Mouse (Mus musculus): Measurements from ENCODE around the gene Scp2d1.
"Not testable (repeated sequence)": the region's sequence is repeated elsewhere in the genome, so short reads cannot be mapped to it uniquely, and the experiment has no call there.

Scp2d1 gene

DNA sequence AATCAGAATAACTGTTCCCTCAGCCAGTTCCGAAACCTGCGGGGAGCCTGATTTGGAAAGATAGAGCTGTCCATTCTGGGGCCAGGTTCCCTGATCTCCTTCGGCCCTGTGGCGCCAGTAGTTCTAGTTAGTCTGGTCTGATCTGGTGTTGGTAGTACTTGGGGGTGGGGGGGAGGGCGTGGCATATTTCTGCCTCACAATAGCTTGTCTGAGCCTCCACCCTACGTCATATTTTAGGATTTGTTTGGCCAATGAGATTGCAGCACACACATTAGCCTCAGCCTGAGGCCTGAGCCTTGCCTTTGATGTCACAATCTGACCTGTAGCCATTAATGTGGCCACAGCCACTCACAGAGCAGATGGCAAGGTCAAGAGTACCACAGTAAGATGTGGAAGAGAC, at the start of gene Scp2d1:
TSS of gene Scp2d1 (plus strand) at position 301 of the 400 bp plus-strand sequence.
- DNase-seq (ENCODE audit: low read depth), result not testable (repeated sequence)

DNA sequence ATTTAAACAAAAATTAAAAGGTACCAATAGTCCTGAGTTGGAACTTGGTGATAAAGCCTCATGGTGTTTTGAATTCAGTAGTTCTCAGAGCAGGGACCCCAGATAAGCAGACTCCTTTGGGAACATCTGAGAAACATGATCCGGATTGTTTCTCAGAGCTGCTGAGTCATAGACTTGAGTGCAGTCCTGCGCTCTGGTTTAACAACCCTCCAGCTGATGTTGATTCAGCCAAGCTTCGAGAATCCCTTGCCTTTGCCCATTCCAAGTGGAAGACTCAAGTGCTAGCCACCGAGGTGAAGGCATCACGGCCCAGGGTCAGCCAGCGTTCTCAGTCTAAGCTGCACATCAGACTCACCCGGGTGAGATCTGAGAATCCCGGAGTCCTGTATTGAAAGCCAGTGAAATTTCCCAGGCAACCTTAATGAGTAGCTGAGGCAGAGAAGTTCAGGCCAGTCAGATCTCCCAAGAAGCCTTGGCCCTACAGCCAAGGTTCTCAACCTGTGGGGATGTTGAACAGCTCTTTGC, 48.8 kb upstream of the Scp2d1 start:
- no peak for DNase-seq (ENCODE audit: low read depth)

DNA sequence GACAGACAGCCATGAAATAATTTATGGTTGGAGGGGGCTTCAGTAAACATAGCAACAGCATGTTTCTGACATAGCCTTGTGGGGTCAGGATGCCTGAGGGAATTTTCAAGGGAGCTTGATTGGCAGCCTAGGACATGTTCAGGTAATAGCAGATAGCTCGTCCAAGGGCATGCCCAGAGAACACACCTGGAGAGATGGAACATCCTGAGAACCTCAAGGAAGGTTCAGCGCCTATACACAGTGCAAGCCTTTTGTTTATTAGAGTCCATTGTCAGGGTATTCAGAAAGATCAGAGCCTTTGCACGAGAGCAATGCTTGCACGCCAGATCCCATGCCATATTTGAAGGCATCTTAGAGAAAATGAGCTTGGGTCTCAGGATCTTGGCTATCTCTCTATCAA, 47.8 kb upstream of the Scp2d1 start:
- no peak for DNase-seq (ENCODE audit: low read depth)

DNA sequence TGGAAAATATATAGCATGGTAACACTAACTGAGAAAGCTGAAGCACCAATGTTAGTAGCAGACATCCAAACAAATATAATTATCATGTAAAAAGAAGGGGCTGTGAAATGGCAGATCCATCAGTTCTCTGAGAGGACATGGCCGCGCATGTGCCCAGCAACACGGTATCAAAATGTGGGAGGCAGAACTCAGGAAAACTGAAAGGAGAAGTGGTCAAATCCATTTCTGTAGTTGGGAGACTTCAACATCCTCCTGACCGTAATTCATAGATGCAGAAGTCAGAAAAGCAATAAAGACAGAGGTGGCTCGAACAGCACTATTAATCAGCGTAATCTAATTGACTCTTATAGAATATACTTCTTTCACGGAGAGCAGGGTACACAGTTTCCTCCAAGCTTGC, 44.2 kb upstream of the Scp2d1 start:
- DNase-seq (ENCODE audit: low read depth), result no peak

DNA sequence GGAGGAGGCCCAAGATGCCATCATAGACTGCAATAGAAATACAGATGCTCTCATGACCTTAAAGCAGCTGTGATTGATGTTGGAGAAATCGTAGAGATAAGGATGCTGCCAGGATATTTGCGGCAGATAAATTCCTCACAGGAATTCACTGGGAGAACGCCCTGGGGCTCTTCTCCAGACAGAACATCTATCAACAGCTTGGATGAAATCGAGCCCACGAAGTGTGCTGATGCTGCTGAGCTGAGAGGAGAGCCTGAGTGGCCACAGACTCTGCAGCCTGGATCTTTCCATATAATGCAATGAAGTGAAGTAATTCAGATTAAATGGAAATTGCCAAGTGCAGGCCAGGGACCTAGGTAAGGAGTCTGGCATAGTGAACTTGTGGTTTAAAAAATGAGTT, 42.7 kb upstream of the Scp2d1 start:
- DNase-seq (ENCODE audit: low read depth), result no peak

DNA sequence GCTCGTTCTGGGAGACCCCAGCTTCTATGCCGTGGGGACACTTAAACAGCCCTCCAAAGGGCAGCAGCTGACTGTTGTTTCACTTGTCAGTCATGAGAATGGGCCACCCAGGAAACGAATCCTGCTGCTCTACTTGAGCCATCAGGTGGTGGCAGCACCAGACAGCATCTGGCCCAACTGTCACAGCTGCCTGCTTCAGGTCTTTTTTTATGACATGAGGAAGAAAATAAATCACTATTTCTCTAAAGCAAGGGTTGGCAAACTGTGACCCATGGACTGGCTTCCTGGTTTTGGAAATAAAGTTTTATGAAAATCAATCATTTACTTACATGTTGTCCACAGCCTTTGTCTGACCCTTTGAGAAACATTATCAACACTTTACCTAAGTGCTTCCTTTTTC, 41.6 kb upstream of the Scp2d1 start:
- no peak for DNase-seq (ENCODE audit: low read depth)

DNA sequence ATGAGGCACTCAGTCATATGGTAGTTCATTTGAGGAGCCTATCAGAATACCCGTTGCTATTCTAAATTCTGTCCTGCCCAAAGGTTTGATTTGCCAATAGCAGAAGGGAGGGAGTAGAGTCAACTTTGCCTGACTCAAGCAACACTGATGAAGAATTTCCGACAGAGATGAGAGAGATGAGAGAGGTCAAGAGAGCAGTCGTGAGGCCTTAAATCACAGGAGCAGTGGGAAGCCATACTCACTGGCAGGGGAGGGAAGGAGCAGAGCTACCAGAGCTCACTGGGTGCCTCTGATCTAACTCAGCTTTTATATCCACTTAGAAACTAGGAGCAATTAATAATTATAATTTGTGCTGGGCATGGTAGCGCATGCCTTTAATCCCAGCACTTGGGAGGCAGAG, 41.0 kb upstream of the Scp2d1 start:
- DNase-seq (ENCODE audit: low read depth), result no peak

DNA sequence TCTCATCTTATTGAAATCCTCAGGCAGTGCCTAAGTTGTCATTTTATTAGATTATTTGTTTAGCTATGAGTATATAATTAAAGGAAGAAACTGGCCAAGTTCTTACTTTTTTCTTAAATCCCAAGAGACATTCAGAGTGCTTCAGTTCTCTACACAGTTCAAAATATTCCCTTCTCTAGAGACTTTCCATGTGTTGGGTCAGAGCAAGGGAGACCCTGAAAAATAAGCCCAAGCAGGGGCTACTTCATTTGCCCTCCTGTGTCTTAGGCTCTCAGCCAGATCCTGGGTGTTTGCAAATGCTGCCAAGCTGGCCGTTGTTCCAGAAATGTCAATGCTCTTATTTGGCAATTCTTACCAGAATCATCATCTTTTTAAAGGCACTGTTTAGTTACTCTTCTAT, 40.3 kb upstream of the Scp2d1 start:
- no peak for DNase-seq (ENCODE audit: low read depth)

DNA sequence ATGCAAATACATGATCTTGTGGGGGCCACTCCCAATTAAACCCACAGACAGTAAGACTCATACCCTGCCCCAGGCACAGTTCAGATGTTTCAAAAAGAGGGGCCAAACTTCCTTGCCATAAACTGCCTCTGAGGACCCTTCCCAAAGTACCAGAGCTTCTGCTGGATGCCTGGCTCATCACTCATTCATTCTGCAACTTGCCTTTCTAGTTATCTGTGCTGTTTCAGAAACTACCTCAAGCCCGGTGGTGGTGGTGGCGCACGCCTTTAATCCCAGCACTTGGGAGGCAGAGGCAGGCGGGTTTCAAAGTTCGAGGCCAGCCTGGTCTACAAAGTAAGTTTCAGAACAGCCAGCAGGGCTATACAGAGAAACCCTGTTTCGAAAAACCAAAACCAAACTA, 39.6 kb upstream of the Scp2d1 start:
- no peak for DNase-seq (ENCODE audit: low read depth)

DNA sequence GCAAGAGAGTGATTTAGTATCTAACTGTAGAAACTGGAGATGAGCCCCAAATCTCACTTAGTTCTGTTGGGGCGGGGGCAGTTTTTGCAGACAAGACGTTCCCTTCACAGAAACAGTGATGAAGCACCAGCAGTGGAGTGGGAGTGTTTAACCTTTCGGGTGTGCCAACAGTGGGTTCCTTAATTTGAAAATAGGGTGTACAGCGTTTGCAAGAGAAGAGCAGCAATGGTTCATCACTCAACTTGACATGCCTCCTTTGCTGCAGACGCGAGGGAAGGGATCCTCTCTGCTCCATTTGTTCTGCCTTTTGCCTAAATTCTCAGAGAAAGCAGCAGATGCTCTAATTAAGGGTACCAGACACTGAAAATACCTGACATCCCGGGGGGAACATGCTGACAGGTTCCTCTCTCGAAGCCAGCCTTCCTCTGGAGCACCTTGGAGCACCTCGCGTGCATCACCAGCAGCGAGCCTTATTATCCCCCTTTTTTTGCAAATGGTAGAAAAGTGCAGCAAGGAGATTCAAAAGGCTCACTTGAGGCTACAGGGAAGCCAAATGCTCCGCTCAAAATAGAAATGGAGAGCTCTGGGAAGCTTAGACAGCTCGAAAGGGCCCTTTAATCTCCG, 31.7 kb upstream of the Scp2d1 start:
- DNase-seq (ENCODE audit: low read depth), result no peak

DNA sequence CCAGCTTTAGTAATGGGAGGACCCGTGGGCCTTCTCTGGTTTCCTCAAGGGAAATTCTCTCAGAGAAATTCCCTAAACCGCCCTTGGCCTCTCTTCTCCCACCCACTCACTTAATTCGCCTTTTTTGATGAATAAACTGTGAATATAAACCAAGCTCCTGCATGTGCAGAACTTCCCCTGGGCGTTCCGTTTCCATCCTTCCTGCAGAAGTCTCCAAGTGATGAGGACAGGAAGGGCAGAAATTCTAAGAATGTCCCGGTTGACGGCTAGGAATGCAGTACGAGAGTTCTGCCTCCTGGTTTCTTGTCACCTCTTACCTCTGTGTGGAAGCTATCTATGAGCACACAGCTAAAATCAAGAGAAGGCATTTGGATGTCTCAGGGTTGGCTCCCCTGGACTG, 25.9 kb upstream of the Scp2d1 start:
- no peak for DNase-seq (ENCODE audit: low read depth)

DNA sequence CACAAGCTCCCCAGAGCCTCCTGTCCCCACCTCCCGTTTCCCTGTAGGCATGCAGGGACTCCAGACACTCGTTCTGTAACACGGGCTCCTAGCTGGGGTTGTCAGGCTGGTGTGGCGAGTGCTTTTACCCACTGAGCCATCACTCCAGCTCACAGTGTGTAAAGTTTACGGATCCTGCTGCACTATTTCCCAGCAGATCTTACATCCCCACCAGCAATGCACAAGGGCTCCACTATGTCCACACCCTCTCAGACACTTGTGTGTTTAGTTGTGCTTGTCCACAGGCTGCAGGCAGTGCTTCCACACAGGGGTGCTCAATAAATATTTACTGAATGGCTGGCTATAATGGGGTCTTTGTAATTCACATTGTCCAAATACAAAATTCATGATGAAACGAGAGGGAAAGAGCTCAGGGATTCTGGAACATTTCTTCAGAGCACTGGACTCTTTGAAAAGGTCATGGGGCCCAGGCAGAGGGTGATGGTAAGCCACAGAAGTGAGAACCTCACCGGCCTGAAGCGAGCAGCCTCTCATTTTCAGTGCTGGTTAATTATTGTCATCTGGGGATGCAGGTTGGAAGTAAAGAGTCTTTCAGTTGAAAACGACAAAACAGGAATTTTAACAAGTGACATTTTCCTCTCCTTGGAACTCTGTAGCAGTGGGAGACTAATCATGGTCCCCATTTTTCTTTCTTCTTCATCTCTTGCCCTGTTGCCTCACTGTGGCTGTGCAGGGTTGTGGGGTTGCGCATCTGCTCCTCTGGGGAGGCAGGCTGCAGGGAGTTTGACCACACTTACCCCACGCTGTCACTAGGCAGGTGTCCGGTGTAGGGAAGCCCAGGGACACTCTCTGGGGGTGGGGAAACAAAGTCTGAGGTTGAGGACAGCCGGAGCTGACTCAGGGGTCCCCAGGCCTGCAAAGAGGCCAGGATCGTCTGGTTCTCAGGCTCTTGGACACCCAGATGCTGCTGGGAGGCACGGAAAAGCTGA, 15.4 kb upstream of the Scp2d1 start:
- no peak for DNase-seq (ENCODE audit: low read depth)

DNA sequence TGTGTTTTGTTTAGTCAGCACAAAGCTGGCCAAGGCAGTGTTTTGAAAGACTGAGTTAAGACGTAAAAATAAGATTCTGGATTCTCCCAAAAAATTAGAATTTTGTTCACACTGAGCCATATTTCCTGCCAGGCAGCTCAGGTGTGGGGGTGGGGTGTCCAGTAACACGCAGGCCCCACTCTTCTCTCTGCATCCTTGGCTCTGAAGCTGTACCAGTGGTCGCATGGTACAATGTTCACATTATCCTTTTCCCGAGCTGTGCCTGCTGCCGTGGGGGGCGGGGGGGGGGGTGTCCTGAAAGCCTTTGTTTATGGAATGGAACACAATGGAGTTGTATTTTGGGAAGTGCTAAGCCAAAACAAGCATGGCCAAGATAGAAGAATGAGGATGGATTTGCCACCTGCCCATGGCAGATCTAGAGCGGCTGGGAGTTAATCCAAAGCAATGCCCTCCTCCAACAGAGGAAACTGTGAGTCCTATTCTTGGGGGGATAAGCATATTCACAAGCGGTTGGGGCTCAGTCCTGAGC, 5.1 kb downstream of the Scp2d1 start:
- DNase-seq (ENCODE audit: low read depth), result no peak

DNA sequence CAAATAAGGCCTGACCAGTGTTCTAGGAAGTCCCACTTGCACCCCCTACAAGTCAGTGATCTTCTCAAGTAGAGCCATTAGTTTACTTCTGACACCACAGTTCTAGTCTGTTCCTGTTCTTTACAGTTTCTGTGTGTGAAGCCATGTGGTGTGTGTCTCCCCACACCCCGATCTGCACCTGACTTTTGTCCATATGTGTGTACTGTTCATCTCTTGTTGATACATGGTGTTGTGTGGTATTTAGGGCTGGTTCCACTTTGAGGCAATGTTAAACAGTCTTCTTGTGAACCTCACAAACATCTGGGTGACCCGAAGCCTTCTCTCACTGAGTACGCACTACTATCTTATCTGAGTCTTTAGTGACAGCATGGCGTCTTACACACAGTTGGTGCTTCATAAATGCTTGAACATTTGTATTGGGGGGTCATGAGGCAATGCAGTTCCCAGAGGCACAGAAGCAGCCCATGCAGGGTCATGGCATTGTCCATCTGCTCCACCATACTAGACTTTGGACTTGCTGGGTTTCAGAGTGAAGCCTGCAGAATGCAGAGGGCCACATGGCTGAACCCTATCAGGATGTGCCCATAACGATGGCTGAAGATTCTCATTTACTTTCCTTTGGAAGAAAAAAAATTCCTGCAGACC, 13.3 kb downstream of the Scp2d1 start:
- no peak for DNase-seq (ENCODE audit: low read depth)

DNA sequence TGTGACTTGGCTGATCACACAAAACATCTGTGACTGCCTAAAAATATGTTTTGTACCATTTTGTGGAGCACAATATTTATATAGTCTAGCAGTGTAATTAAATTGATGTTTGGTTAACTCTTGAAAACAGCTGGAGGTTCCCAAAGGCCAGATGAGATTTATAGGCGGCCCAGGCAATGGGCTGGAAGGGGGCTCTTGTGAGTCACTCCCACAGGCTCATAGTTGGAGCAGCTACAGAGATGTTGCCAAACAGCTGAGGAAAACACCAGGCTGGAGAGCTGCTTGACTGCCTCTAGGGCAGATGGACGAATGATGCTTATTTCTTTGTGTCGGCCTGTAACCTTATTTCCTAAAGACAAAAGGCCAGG, 13.8 kb downstream of the Scp2d1 start:
- DNase-seq (ENCODE audit: low read depth), result no peak

DNA sequence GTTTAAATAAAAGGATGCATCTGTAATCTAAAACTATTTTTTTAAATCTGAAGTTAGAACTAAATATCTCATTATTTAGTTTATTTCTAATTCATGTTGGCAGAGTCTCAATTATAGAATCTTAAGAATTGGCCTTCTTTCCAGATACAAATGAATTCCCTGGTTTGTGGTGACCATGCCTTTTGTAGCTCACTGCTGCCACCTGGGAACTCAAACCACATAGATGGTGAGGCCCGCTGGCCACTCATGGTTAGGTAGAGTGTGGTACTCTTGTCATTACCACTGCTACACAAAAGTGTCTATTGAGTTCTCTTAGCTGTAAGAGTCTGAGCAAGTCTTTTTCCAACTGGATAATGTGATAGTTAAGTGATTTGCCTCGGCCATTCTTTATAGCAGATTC, 45.4 kb downstream of the Scp2d1 start:
- peak; percentile 20 for DNase-seq (ENCODE audit: low read depth)

Measured in 416B (cell line).